Comparison of ENCODE assay signal across 8 mouse cellular contexts in the genomic region with DNA sequence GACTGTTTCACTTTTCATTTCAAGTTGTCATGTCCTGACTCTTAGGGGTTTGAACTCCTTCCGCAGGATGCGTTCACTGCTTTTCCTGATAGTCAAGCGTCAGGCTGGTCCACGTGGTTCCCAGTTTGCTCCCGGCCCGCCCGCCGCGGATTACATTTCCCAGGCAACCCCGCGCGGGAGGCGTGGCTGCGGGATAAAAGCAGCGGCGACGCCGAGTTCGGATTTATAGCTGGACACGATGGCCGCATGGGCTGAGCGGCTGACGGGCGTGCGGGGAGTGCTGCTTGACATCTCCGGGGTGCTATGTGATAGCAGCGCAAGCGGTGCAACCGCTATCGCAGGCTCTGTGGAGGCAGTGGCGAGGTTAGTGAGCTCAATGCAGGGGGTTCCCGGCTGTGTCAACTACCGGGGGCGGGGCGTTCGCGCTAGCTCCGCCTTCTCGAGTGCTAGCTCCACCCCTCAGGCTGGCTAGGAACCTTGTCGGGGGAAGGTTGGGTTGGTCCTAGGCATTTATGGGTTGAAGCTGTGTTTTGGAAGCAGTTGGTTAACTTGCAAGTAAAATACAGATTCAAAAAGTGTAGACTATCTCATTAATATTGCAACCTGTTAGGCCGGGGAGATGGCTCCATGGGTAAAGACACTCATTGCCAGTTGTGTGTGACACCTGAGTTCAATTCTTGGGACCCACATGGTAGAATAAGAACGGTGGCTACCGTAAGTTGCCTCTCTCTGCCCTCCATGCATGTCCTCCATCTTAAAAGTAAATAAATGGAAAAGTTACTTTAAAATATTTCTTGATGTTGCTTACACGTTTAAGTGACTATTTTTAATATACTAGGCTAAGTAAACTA. TPM values are rescaled to one million over a fixed set of nuclear protein-coding genes. Genes with fewer than 3 reads are reported as not detected.
DNase-seq lines count a peak whose midpoint lies in the region; ATAC-seq and TF ChIP-seq lines count a peak whose summit lies in the region.

A gene (plus strand): TSS at position 171 of the 851 bp plus-strand sequence.

- H3K4me3 ChIP-seq in lung, embryonic 15.5 days: peak within 1 kb of the TSS; percentile 53
- H3K4me3 ChIP-seq in olfactory bulb, adult 2 months (ENCODE audit: insufficient read depth, low read depth, low read length): peak within 1 kb of the TSS; percentile 91

- no peak for TF ChIP-seq CTCF in olfactory bulb, adult 2 months (IDR thresholded peaks at IDR 0.05; ENCODE audit: insufficient read depth, low read depth, low read length)

- WGBS in lung, embryonic 15.5 days: 8% methylated on average over 44 of the region's 44 CpGs
- whole genome bisulfite sequencing in olfactory bulb, adult 2 months: 7% methylated on average over 44 of the region's 44 CpGs

- peaks cover 12% of the 10 kb centered on the region for H3K4me1 ChIP-seq in lung, embryonic 15.5 days
- peaks cover 10% of the 10 kb centered on the region for H3K4me1 ChIP-seq in olfactory bulb, adult 2 months (ENCODE audit: control insufficient read depth, insufficient read depth, low read length)

- no peaks in the 10 kb centered on the region for H3K27me3 ChIP-seq in lung, embryonic 15.5 days

- H3K4me2 ChIP-seq in lung, embryonic 15.5 days: peak within 1 kb of the TSS; percentile 68

- H3K36me3 ChIP-seq in lung, embryonic 15.5 days: no peaks in the 10 kb centered on the region

- no peak within 1 kb of the TSS for H3K27ac ChIP-seq in lung, embryonic 15.5 days
- H3K27ac ChIP-seq in olfactory bulb, adult 2 months (ENCODE audit: insufficient read depth, low read depth, low read length): no peak within 1 kb of the TSS

- peak; percentile 75 for DNase-seq in MN1 (ENCODE audit: low spot score)
- peak; percentile 46 for DNase-seq in cerebellum, adult 8-10 months
- peak; percentile 75 for DNase-seq in forelimb bud, embryonic 11.5 days (ENCODE audit: low read depth, low spot score)
- DNase-seq in heart, postnatal 4 days: peak; percentile 85
- peak; percentile 57 to 77 for DNase-seq in layer of hippocampus, adult 8-10 months (ENCODE audit: low spot score in 2 of 2)
- DNase-seq in thymus, adult 18-20 months: peak; percentile 28 to 45

- peak; percentile 88 for ATAC-seq in lung, embryonic 15.5 days (ENCODE audit: borderline replicate concordance, extremely low read depth, low FRiP score, low TSS enrichment)

- H3K9me3 ChIP-seq in lung, embryonic 15.5 days: no peaks in the 10 kb centered on the region

- H3K9ac ChIP-seq in lung, embryonic 15.5 days: peak within 1 kb of the TSS; percentile 53

- peak; percentile 54; the same call in 1 of the 2 replicates for TF ChIP-seq POLR2A in olfactory bulb, adult 2 months (IDR thresholded peaks at IDR 0.05; ENCODE audit: insufficient read depth, low read depth, low read length)

RNA-seq across cellular contexts. Expression of the gene that starts here (rescaled TPM):
- 10 to 100 TPM; 21.4 to 25.4 TPM for total RNA-seq in heart, postnatal 4 days (2021)
- 10 to 100 TPM; 22.1 to 23.2 (median 22.3) TPM for total RNA-seq in layer of hippocampus, adult 8-10 months (2022)
- 19.1 and 20.8 TPM in 2 replicates for polyA plus RNA-seq in lung, embryonic 15.5 days (2015; fragmentation: Nextera tagmentation; extraction: Ambion mirVana)
- not detected in 2 replicates for polyA plus RNA-seq in olfactory bulb, adult 2 months (2012; ENCODE audit: insufficient read depth, insufficient read length, low replicate concordance, missing spikeins)

Comparison
In these comparisons a context has a peak if more than half of its experiments do, and no peak if none do; other contexts are left out.
1. RNA of the gene that starts here (polyA plus RNA-seq): 19.1 to 20.8 TPM in lung, embryonic 15.5 days; not detected in olfactory bulb, adult 2 months; every median in the first group is over 10 times any median in the second.
2. Peak in every context shown above with its lines, with median percentiles within 50 percentile points of each other: DNase-seq.